Mouse (Mus musculus) heart, postnatal 0 days (tissue): ENCODE results near the gene Grip2.

Source experiments
- CTCF ChIP-seq: IDR thresholded peaks from 2 replicates; pipeline ENCODE4 v1.5.1; 2016; ENCODE audit warnings: antibody characterized with exemption, control low read depth, low read depth
- EP300 ChIP-seq: IDR thresholded peaks from 2 replicates; pipeline ENCODE4 v1.6.1; 2016; ENCODE audit warnings: antibody characterized with exemption, low read depth

- no peak for TF ChIP-seq CTCF
- no peak for TF ChIP-seq EP300
These were observed 72.2 kb downstream of the Grip2 start for GRCm38 (mm10) chr6:91754845-91755244.
